Mouse (Mus musculus): ENCODE results near the gene Hk2. TPM values are rescaled to one million over a fixed set of nuclear protein-coding genes. Genes with fewer than 3 reads are reported as not detected.
A peak's percentile ranks its signal among the peaks of the same experiment; 100 is the strongest.

Hk2 gene
- 78.6 and 83.0 TPM in 2 replicates for polyA plus RNA-seq (2011; ENCODE audit: insufficient read depth, insufficient read length, low read depth, missing spikeins)

DNA sequence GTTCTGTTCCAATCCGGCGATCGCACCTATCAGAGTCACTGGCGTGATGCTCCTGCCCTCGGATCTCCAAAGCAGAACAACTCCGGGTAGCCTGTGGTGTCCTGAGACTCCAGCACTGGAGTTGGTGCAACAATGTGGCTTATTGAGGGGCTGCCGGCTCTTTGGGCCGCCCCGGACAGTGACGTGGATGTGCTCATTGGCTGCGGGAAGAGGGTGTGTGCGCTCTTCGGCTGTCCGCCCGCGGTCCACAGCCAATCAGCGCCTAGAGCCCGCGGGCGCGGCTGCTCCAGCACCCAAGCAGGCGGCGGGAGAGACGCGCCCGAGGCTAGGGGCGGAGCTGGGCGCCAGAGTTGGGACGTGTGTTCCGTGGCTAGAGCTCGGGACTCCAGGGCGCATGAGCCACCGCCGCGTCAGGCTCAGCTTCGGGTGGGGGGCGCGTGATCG is at the start of gene Hk2:
TSS of gene Hk2 (minus strand) at position 134 of the 444 bp plus-strand sequence.
- Histone ChIP-seq H3K4me1 (ENCODE audit: control insufficient read depth, insufficient read depth, low read length) (no peaks in the 10 kb centered on the region), H3K27me3 (ENCODE audit: control insufficient read depth, insufficient read depth, low read length, poor library complexity, severe bottlenecking) (no peaks in the 10 kb centered on the region), H3K9ac (ENCODE audit: low read depth, poor library complexity, severe bottlenecking) (peak within 1 kb of the TSS; percentile 78), H3K36me3 (ENCODE audit: control insufficient read depth, insufficient read depth, low read length, poor library complexity, severe bottlenecking) (no peaks in the 10 kb centered on the region), H3K4me3 (ENCODE audit: low read depth, low read length) (peak within 1 kb of the TSS; percentile 82), H3K9me3 (replicated peaks; ENCODE audit: control insufficient read depth, insufficient read depth, low read length, poor library complexity, severe bottlenecking) (no peaks in the 10 kb centered on the region), H3K27ac (ENCODE audit: insufficient read depth, low read length) (peak within 1 kb of the TSS; percentile 60)
- TF ChIP-seq EP300 (IDR thresholded peaks at IDR 0.05; ENCODE audit: insufficient read depth, low read depth, low read length) (0 out of 2 replicates have a peak, but pooled peaks have one; percentile 35), CTCF (IDR thresholded peaks at IDR 0.05; ENCODE audit: low read depth, low read length) (no peak), POLR2A (IDR thresholded peaks at IDR 0.05; ENCODE audit: insufficient read depth, low read length) (peak; percentile 97)

GRCm38 (mm10) chr6:82821758-82822253 is 47.6 kb upstream of the Hk2 start:
- H3K9ac ChIP-seq (ENCODE audit: low read depth, poor library complexity, severe bottlenecking) = no peak overlapping the region
- H3K4me1 ChIP-seq (ENCODE audit: control insufficient read depth, insufficient read depth, low read length) = peaks cover 3% of the 10 kb centered on the region
- H3K9me3 ChIP-seq (replicated peaks; ENCODE audit: control insufficient read depth, insufficient read depth, low read length, poor library complexity, severe bottlenecking) = no peaks in the 10 kb centered on the region
- no peak overlapping the region for H3K4me3 ChIP-seq (ENCODE audit: low read depth, low read length)
- no peaks in the 10 kb centered on the region for H3K36me3 ChIP-seq (ENCODE audit: control insufficient read depth, insufficient read depth, low read length, poor library complexity, severe bottlenecking)
- H3K27ac ChIP-seq (ENCODE audit: insufficient read depth, low read length) = no peak overlapping the region
- no peaks in the 10 kb centered on the region for H3K27me3 ChIP-seq (ENCODE audit: control insufficient read depth, insufficient read depth, low read length, poor library complexity, severe bottlenecking)
- TF ChIP-seq EP300 (IDR thresholded peaks at IDR 0.05; ENCODE audit: insufficient read depth, low read depth, low read length) (no peak), POLR2A (IDR thresholded peaks at IDR 0.05; ENCODE audit: insufficient read depth, low read length) (no peak), CTCF (IDR thresholded peaks at IDR 0.05; ENCODE audit: low read depth, low read length) (no peak)

GRCm38 (mm10) chr6:82820716-82821115 is 46.5 kb upstream of the Hk2 start:
- H3K9ac ChIP-seq (ENCODE audit: low read depth, poor library complexity, severe bottlenecking) = no peak overlapping the region
- H3K27me3 ChIP-seq (ENCODE audit: control insufficient read depth, insufficient read depth, low read length, poor library complexity, severe bottlenecking) = no peaks in the 10 kb centered on the region
- H3K27ac ChIP-seq (ENCODE audit: insufficient read depth, low read length) = no peak overlapping the region
- no peak for TF ChIP-seq POLR2A (IDR thresholded peaks at IDR 0.05; ENCODE audit: insufficient read depth, low read length)
- TF ChIP-seq EP300 (IDR thresholded peaks at IDR 0.05; ENCODE audit: insufficient read depth, low read depth, low read length) = no peak
- TF ChIP-seq CTCF (IDR thresholded peaks at IDR 0.05; ENCODE audit: low read depth, low read length) = no peak
- peaks cover 3% of the 10 kb centered on the region for H3K4me1 ChIP-seq (ENCODE audit: control insufficient read depth, insufficient read depth, low read length)
- no peaks in the 10 kb centered on the region for H3K36me3 ChIP-seq (ENCODE audit: control insufficient read depth, insufficient read depth, low read length, poor library complexity, severe bottlenecking)
- no peaks in the 10 kb centered on the region for H3K9me3 ChIP-seq (replicated peaks; ENCODE audit: control insufficient read depth, insufficient read depth, low read length, poor library complexity, severe bottlenecking)
- no peak overlapping the region for H3K4me3 ChIP-seq (ENCODE audit: low read depth, low read length)

- TF ChIP-seq POLR2A (IDR thresholded peaks at IDR 0.05; ENCODE audit: insufficient read depth, low read length) (no peak), CTCF (IDR thresholded peaks at IDR 0.05; ENCODE audit: low read depth, low read length) (no peak), EP300 (IDR thresholded peaks at IDR 0.05; ENCODE audit: insufficient read depth, low read depth, low read length) (no peak)
- no peaks in the 10 kb centered on the region; the same call in 1 of the 2 replicates for H3K27me3 ChIP-seq (ENCODE audit: control insufficient read depth, insufficient read depth, low read length, poor library complexity, severe bottlenecking)
- no peaks in the 10 kb centered on the region for H3K36me3 ChIP-seq (ENCODE audit: control insufficient read depth, insufficient read depth, low read length, poor library complexity, severe bottlenecking)
- H3K9me3 ChIP-seq (replicated peaks; ENCODE audit: control insufficient read depth, insufficient read depth, low read length, poor library complexity, severe bottlenecking) = no peaks in the 10 kb centered on the region
- no peaks in the 10 kb centered on the region for H3K4me1 ChIP-seq (ENCODE audit: control insufficient read depth, insufficient read depth, low read length)
- H3K9ac ChIP-seq (ENCODE audit: low read depth, poor library complexity, severe bottlenecking) = no peak overlapping the region
- no peak overlapping the region for H3K27ac ChIP-seq (ENCODE audit: insufficient read depth, low read length)
- H3K4me3 ChIP-seq (ENCODE audit: low read depth, low read length) = no peak overlapping the region
Measured at GRCm38 (mm10) chr6:82814821-82815220, 40.6 kb upstream of the Hk2 start.

GRCm38 (mm10) chr6:82807984-82808700 is 33.9 kb upstream of the Hk2 start:
- Histone ChIP-seq H3K27me3 (ENCODE audit: control insufficient read depth, insufficient read depth, low read length, poor library complexity, severe bottlenecking) (no peaks in the 10 kb centered on the region; the same call in 1 of the 2 replicates), H3K4me3 (ENCODE audit: low read depth, low read length) (no peak overlapping the region), H3K4me1 (ENCODE audit: control insufficient read depth, insufficient read depth, low read length) (no peaks in the 10 kb centered on the region), H3K36me3 (ENCODE audit: control insufficient read depth, insufficient read depth, low read length, poor library complexity, severe bottlenecking) (no peaks in the 10 kb centered on the region), H3K9ac (ENCODE audit: low read depth, poor library complexity, severe bottlenecking) (no peak overlapping the region), H3K27ac (ENCODE audit: insufficient read depth, low read length) (no peak overlapping the region), H3K9me3 (replicated peaks; ENCODE audit: control insufficient read depth, insufficient read depth, low read length, poor library complexity, severe bottlenecking) (no peaks in the 10 kb centered on the region)
- TF ChIP-seq CTCF (IDR thresholded peaks at IDR 0.05; ENCODE audit: low read depth, low read length) (no peak), POLR2A (IDR thresholded peaks at IDR 0.05; ENCODE audit: insufficient read depth, low read length) (no peak), EP300 (IDR thresholded peaks at IDR 0.05; ENCODE audit: insufficient read depth, low read depth, low read length) (no peak)

GRCm38 (mm10) chr6:82806971-82807370 is 32.7 kb upstream of the Hk2 start:
- Histone ChIP-seq H3K9me3 (replicated peaks; ENCODE audit: control insufficient read depth, insufficient read depth, low read length, poor library complexity, severe bottlenecking) (no peaks in the 10 kb centered on the region), H3K27ac (ENCODE audit: insufficient read depth, low read length) (no peak overlapping the region), H3K36me3 (ENCODE audit: control insufficient read depth, insufficient read depth, low read length, poor library complexity, severe bottlenecking) (no peaks in the 10 kb centered on the region), H3K27me3 (ENCODE audit: control insufficient read depth, insufficient read depth, low read length, poor library complexity, severe bottlenecking) (no peaks in the 10 kb centered on the region; the same call in 1 of the 2 replicates), H3K9ac (ENCODE audit: low read depth, poor library complexity, severe bottlenecking) (no peak overlapping the region), H3K4me3 (ENCODE audit: low read depth, low read length) (no peak overlapping the region), H3K4me1 (ENCODE audit: control insufficient read depth, insufficient read depth, low read length) (no peaks in the 10 kb centered on the region)
- no peak for TF ChIP-seq EP300 (IDR thresholded peaks at IDR 0.05; ENCODE audit: insufficient read depth, low read depth, low read length)
- no peak for TF ChIP-seq POLR2A (IDR thresholded peaks at IDR 0.05; ENCODE audit: insufficient read depth, low read length)
- TF ChIP-seq CTCF (IDR thresholded peaks at IDR 0.05; ENCODE audit: low read depth, low read length) = no peak

Measured in ES-Bruce4 (cell line).